Mouse (Mus musculus): ENCODE measurements around the gene Srrm4. TPM values are rescaled to one million over a fixed set of nuclear protein-coding genes. Genes with fewer than 3 reads are reported as not detected.

The Srrm4 gene
- polyA plus RNA-seq, 1 experiment from 2014 or later: 22.6 TPM

DNA sequence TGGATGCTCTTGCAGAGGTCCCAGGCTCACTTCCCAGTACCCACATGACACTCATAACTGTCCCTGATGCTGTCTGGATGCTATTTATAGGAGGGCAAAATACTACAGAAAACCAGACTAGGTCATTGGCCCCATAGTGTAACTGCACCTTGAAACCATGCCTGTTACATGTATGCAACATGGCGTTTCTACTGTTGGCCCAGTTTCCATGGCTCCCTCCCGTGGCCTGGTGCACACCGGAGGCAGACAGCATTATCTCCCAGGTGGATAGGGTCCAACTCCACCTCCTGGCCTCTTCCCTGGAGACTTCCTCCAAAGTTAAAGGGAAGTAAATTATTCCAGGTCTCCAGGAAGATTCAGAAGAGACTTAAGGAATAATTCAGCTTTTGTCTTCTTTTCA is 27.2 kb downstream of the Srrm4 start:
- Histone ChIP-seq H3K9ac (replicated peaks; ENCODE audit: low read length) (no peak overlapping the region), H3K27ac (replicated peaks; ENCODE audit: low read depth, low read length) (no peak overlapping the region), H3K4me2 (ENCODE audit: low read length) (no peak overlapping the region), H3K27me3 (ENCODE audit: control insufficient read depth, insufficient read depth, low read length) (no peaks in the 10 kb centered on the region), H3K9me3 (ENCODE audit: control insufficient read depth, low read length) (no peaks in the 10 kb centered on the region), H3K36me3 (ENCODE audit: control insufficient read depth, insufficient read depth, low read length) (no peaks in the 10 kb centered on the region), H3K4me3 (replicated peaks; ENCODE audit: low read depth, low read length) (no peak overlapping the region), H3K4me1 (ENCODE audit: control insufficient read depth, insufficient read depth, low read length) (peaks cover 26% of the 10 kb centered on the region)
- DNase-seq: no peak
- 83% methylated on average over 3 of the region's 3 CpGs for WGBS
- no peak for ATAC-seq (ENCODE audit: low FRiP score, low TSS enrichment)

DNA sequence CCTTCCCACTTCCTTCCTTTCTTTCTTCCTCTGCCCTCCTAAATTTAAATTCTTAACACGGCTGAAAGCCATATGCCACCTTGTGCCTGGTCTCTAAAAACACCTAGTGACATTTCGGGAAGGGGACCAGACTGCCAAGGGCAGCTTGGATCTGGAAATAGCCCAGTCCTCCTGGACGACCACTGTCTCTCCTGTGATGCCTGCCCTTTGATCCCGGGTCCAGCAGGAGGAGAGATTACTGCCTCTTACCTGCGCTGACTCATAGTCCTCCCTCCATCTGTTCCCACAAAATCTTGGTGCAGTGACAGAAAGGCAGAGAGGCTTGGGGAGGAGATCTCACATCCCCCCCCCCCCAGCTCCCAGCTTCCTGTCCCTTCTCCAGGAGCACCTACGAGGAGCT is 27.9 kb downstream of the Srrm4 start:
- ATAC-seq (ENCODE audit: low FRiP score, low TSS enrichment): no peak
- no peaks in the 10 kb centered on the region for H3K27me3 ChIP-seq (ENCODE audit: control insufficient read depth, insufficient read depth, low read length)
- H3K36me3 ChIP-seq (ENCODE audit: control insufficient read depth, insufficient read depth, low read length): no peaks in the 10 kb centered on the region
- H3K9me3 ChIP-seq (ENCODE audit: control insufficient read depth, low read length): no peaks in the 10 kb centered on the region
- H3K9ac ChIP-seq (replicated peaks; ENCODE audit: low read length): no peak overlapping the region
- no peak for DNase-seq
- peaks cover 20% of the 10 kb centered on the region; the same call in 1 of the 2 replicates for H3K4me1 ChIP-seq (ENCODE audit: control insufficient read depth, insufficient read depth, low read length)
- no peak overlapping the region for H3K27ac ChIP-seq (replicated peaks; ENCODE audit: low read depth, low read length)
- WGBS: 83% methylated on average over 6 of the region's 6 CpGs
- no peak overlapping the region for H3K4me2 ChIP-seq (ENCODE audit: low read length)
- H3K4me3 ChIP-seq (replicated peaks; ENCODE audit: low read depth, low read length): no peak overlapping the region

DNA sequence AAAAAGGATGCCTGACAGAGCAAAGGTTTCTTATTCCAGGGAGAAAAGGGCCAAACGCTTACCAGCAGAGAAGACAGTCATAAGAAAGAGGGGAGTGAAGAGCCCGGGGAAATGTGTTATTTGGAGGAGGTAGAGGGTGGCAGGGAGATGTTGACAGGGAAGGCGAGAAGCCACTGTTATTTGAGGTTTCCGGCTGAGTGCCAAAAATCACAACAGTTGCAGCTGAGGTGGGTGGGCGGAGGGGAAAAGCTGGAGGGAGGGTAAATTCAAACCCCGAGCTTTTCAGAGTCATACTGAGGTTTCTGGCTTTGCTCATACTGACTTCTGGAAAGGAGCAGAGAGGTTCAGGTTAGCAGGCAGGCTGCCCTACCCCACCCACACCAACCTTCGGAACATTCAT is 32.5 kb downstream of the Srrm4 start:
- Histone ChIP-seq H3K27me3 (ENCODE audit: control insufficient read depth, insufficient read depth, low read length) (no peaks in the 10 kb centered on the region), H3K4me3 (replicated peaks; ENCODE audit: low read depth, low read length) (no peak overlapping the region), H3K9me3 (ENCODE audit: control insufficient read depth, low read length) (no peaks in the 10 kb centered on the region), H3K36me3 (ENCODE audit: control insufficient read depth, insufficient read depth, low read length) (no peaks in the 10 kb centered on the region), H3K27ac (replicated peaks; ENCODE audit: low read depth, low read length) (no peak overlapping the region), H3K4me1 (ENCODE audit: control insufficient read depth, insufficient read depth, low read length) (peaks cover 13% of the 10 kb centered on the region; the same call in 1 of the 2 replicates), H3K9ac (replicated peaks; ENCODE audit: low read length) (no peak overlapping the region), H3K4me2 (ENCODE audit: low read length) (no peak overlapping the region)
- 83% methylated on average over 7 of the region's 7 CpGs for WGBS
- no peak for ATAC-seq (ENCODE audit: low FRiP score, low TSS enrichment)
- no peak for DNase-seq

DNA sequence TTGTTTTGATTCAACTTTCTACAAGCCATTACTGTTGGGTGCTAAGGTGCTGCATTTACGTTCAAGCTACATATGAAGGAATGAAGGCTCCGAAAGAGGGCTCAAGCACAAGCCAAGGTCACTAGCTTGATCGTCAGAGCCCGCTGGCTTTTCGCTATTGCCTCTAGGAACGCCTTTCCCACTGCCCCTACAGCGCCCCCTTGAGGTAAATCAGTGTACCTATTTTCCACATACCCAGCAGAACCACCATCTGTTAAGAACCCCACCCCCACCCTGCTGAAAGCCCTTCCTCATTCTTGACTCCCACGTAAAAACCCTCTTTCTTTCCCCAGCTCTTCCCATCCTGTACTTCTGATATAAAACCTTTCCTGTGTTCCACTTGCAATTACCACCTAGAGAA is 35.0 kb downstream of the Srrm4 start:
- DNase-seq: no peak
- Histone ChIP-seq H3K9me3 (ENCODE audit: control insufficient read depth, low read length) (no peaks in the 10 kb centered on the region), H3K4me2 (ENCODE audit: low read length) (no peak overlapping the region), H3K27me3 (ENCODE audit: control insufficient read depth, insufficient read depth, low read length) (no peaks in the 10 kb centered on the region), H3K4me3 (replicated peaks; ENCODE audit: low read depth, low read length) (no peak overlapping the region), H3K36me3 (ENCODE audit: control insufficient read depth, insufficient read depth, low read length) (no peaks in the 10 kb centered on the region), H3K4me1 (ENCODE audit: control insufficient read depth, insufficient read depth, low read length) (peaks cover 25% of the 10 kb centered on the region), H3K9ac (replicated peaks; ENCODE audit: low read length) (no peak overlapping the region), H3K27ac (replicated peaks; ENCODE audit: low read depth, low read length) (no peak overlapping the region)
- no peak for ATAC-seq (ENCODE audit: low FRiP score, low TSS enrichment)
- WGBS: 42% methylated on average over 8 of the region's 8 CpGs

DNA sequence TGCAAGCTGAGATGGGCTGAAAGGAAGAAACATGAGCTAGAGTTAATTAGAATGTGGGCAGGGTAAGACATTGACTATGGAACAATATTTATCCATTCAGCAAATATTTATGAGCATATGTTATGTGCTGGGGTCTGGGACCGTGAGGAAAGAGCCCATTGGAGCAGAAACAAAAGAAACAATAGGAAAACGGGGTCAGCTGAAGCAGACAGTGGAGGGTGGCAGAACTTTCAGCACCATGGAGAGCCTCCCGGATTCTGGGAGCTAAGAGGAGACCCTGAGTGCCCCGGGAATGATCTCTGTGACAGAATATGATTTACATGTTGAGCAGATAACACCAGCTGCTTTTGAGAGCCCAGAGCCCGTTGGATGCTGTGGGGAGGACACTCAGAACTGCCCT is 37.7 kb downstream of the Srrm4 start:
- H3K27me3 ChIP-seq (ENCODE audit: control insufficient read depth, insufficient read depth, low read length): no peaks in the 10 kb centered on the region
- H3K9ac ChIP-seq (replicated peaks; ENCODE audit: low read length): no peak overlapping the region
- H3K4me2 ChIP-seq (ENCODE audit: low read length): no peak overlapping the region
- ATAC-seq (ENCODE audit: low FRiP score, low TSS enrichment): no peak
- 3% methylated on average over 5 of the region's 5 CpGs for WGBS
- no peaks in the 10 kb centered on the region for H3K36me3 ChIP-seq (ENCODE audit: control insufficient read depth, insufficient read depth, low read length)
- peak; percentile 59 for DNase-seq
- 0 out of 2 replicates have a peak, but pooled peaks cover 8% of the 10 kb centered on the region for H3K9me3 ChIP-seq (ENCODE audit: control insufficient read depth, low read length)
- peaks cover 25% of the 10 kb centered on the region for H3K4me1 ChIP-seq (ENCODE audit: control insufficient read depth, insufficient read depth, low read length)
- H3K4me3 ChIP-seq (replicated peaks; ENCODE audit: low read depth, low read length): no peak overlapping the region
- peak overlapping the region; percentile 14 for H3K27ac ChIP-seq (replicated peaks; ENCODE audit: low read depth, low read length)

DNA sequence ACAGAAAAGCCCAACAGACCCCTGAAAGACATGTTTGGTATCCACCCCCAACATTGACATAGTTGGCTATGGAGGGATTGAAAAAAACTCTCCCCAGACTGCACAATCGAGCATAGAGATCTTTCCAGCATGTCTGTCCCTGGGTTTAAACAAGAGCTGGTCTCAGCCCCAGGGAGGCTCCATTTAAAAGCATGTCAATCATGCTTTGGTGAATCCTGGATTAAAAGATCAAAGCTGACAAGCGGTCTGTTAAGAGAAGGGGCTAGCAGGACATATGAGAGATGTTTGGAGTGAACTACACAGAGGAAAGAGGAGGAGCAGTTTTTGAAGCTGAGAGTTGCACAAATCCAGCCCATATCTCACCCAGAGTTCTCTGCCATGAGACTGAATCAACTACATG is 38.5 kb downstream of the Srrm4 start:
- no peak overlapping the region for H3K4me2 ChIP-seq (ENCODE audit: low read length)
- no peak for ATAC-seq (ENCODE audit: low FRiP score, low TSS enrichment)
- peaks cover 25% of the 10 kb centered on the region for H3K4me1 ChIP-seq (ENCODE audit: control insufficient read depth, insufficient read depth, low read length)
- no peaks in the 10 kb centered on the region for H3K36me3 ChIP-seq (ENCODE audit: control insufficient read depth, insufficient read depth, low read length)
- WGBS: 6% methylated on average over 2 of the region's 2 CpGs
- peak overlapping the region; percentile 50 for H3K27ac ChIP-seq (replicated peaks; ENCODE audit: low read depth, low read length)
- H3K4me3 ChIP-seq (replicated peaks; ENCODE audit: low read depth, low read length): no peak overlapping the region
- H3K27me3 ChIP-seq (ENCODE audit: control insufficient read depth, insufficient read depth, low read length): no peaks in the 10 kb centered on the region
- no peak overlapping the region for H3K9ac ChIP-seq (replicated peaks; ENCODE audit: low read length)
- H3K9me3 ChIP-seq (ENCODE audit: control insufficient read depth, low read length): 0 out of 2 replicates have a peak, but pooled peaks cover 8% of the 10 kb centered on the region
- peak; percentile 45 for DNase-seq

DNA sequence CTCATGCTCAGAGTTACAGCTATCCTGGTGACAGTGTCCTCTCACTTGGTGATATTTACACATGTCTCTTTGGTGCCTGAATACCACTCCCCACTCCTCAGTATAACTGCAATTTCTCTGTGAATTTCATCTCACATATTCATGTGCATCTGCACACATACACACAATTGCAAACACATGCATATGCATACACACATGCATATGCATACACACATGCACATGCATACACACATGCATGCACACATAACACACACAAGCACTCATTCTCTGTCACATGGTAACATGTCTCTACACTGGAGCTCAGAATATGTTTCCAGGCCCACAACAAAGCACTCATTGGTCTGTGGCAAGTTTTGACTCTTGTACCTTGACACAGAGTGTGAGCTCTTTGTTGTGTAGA is 39.0 kb downstream of the Srrm4 start:
- Histone ChIP-seq H3K27ac (replicated peaks; ENCODE audit: low read depth, low read length) (0 out of 2 replicates have a peak overlapping the region, but pooled peaks have one; percentile 28), H3K9me3 (ENCODE audit: control insufficient read depth, low read length) (peaks cover 8% of the 10 kb centered on the region; the same call in 1 of the 2 replicates), H3K4me1 (ENCODE audit: control insufficient read depth, insufficient read depth, low read length) (peaks cover 25% of the 10 kb centered on the region), H3K9ac (replicated peaks; ENCODE audit: low read length) (no peak overlapping the region), H3K4me3 (replicated peaks; ENCODE audit: low read depth, low read length) (no peak overlapping the region), H3K27me3 (ENCODE audit: control insufficient read depth, insufficient read depth, low read length) (no peaks in the 10 kb centered on the region), H3K4me2 (ENCODE audit: low read length) (no peak overlapping the region), H3K36me3 (ENCODE audit: control insufficient read depth, insufficient read depth, low read length) (peaks cover 3% of the 10 kb centered on the region)
- no peak for DNase-seq
- ATAC-seq (ENCODE audit: low FRiP score, low TSS enrichment): no peak

DNA sequence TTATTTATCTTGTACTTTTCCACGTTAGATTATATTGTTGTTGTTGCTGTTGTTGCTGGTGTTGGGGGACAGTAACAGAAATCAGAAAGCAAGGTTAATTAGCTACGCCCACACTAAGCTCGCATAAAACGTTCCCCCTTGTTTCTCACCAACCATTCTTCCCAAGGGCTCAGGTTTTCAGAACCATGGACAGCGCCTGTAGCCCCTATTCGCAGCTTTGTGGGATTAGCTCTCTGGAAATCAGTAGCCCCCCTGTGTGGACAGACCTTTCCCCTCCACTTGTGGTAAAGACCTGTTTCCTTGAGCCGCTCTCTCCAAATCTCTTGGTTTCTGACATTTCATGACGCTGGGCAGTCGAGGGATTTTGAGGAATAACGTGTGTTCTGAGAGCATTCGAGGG is 45.9 kb downstream of the Srrm4 start:
- H3K9me3 ChIP-seq (ENCODE audit: control insufficient read depth, low read length): peaks cover 10% of the 10 kb centered on the region; the same call in 1 of the 2 replicates

DNA sequence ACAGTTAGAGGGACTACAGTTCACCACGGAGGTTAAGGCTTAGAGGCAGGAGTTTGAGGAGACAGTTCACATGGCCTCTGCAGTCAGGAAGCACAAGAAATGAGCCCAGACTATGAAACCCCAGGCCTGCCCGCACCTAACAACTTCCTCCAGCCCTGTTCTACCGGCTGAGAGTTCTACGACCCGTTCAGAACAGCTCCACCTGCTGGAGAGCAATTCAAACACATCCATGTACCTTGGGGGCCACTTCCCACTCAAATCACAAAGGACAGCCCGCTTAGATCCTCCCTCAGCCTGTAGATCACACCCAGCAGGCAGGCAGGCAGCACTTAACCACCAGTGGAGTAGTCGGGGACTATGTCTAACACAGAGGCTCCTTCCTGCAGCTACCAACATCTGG is 49.3 kb downstream of the Srrm4 start:
- peaks cover 9% of the 10 kb centered on the region for H3K36me3 ChIP-seq (ENCODE audit: control insufficient read depth, insufficient read depth, low read length)
- ATAC-seq (ENCODE audit: low FRiP score, low TSS enrichment): no peak
- no peaks in the 10 kb centered on the region for H3K27me3 ChIP-seq (ENCODE audit: control insufficient read depth, insufficient read depth, low read length)
- H3K4me2 ChIP-seq (ENCODE audit: low read length): no peak overlapping the region
- no peak overlapping the region for H3K27ac ChIP-seq (replicated peaks; ENCODE audit: low read depth, low read length)
- peaks cover 3% of the 10 kb centered on the region; the same call in 1 of the 2 replicates for H3K9me3 ChIP-seq (ENCODE audit: control insufficient read depth, low read length)
- peaks cover 15% of the 10 kb centered on the region; the same call in 1 of the 2 replicates for H3K4me1 ChIP-seq (ENCODE audit: control insufficient read depth, insufficient read depth, low read length)
- WGBS: 62% methylated on average over 7 of the region's 7 CpGs
- DNase-seq: no peak
- H3K9ac ChIP-seq (replicated peaks; ENCODE audit: low read length): no peak overlapping the region
- H3K4me3 ChIP-seq (replicated peaks; ENCODE audit: low read depth, low read length): no peak overlapping the region

More for the DNA sequence above, 45.9 kb downstream of the Srrm4 start:
- no peak for ATAC-seq (ENCODE audit: low FRiP score, low TSS enrichment)
- no peaks in the 10 kb centered on the region for H3K4me1 ChIP-seq (ENCODE audit: control insufficient read depth, insufficient read depth, low read length)
- DNase-seq: peak; percentile 42
- no peak overlapping the region for H3K9ac ChIP-seq (replicated peaks; ENCODE audit: low read length)
- WGBS: 36% methylated on average over 11 of the region's 11 CpGs
- H3K4me2 ChIP-seq (ENCODE audit: low read length): no peak overlapping the region
- no peak overlapping the region for H3K4me3 ChIP-seq (replicated peaks; ENCODE audit: low read depth, low read length)
- H3K36me3 ChIP-seq (ENCODE audit: control insufficient read depth, insufficient read depth, low read length): peaks cover 15% of the 10 kb centered on the region
- H3K27me3 ChIP-seq (ENCODE audit: control insufficient read depth, insufficient read depth, low read length): no peaks in the 10 kb centered on the region
- no peak overlapping the region for H3K27ac ChIP-seq (replicated peaks; ENCODE audit: low read depth, low read length)
